Mouse (Mus musculus) embryonic fibroblast, embryonic 13.5 days (primary cell): ENCODE measurements around the gene Actl7a. TPM values are rescaled to one million over a fixed set of nuclear protein-coding genes. Genes with fewer than 3 reads are reported as not detected.

ENCODE experiments used
- H3K27ac ChIP-seq: 2 replicates; pipeline ENCODE4 v1.5.1; 2012; ENCODE audit warnings: low read length, control low read depth, inconsistent platforms; ENCODE audit not compliant: insufficient read depth
- H3K4me1 ChIP-seq: 2 replicates; pipeline ENCODE4 v1.6.1; 2011; ENCODE audit warnings: low read length; ENCODE audit not compliant: control insufficient read depth, insufficient read depth
- H3K4me3 ChIP-seq: 2 replicates; pipeline ENCODE4 v1.5.1; 2011; ENCODE audit warnings: mild to moderate bottlenecking, control low read depth, low read length; ENCODE audit not compliant: insufficient read depth
- CTCF ChIP-seq: IDR thresholded peaks from 2 replicates; pipeline ENCODE4 v1.5.1; 2011; ENCODE audit warnings: mild to moderate bottlenecking, control low read depth, low read length, moderate library complexity, borderline replicate concordance; ENCODE audit not compliant: insufficient read depth
- POLR2A ChIP-seq: IDR thresholded peaks from 2 replicates; pipeline ENCODE4 v1.6.1; 2011; ENCODE audit warnings: low read depth, mild to moderate bottlenecking, control low read depth, low read length, moderate library complexity
- polyA plus RNA-seq: library from polyadenylated mRNA; stranded (reverse); fragments of >200 nt; gene quantifications from 2 replicates; pipeline ENCODE4 v1.2.4, GENCODE M21; 2011; ENCODE audit warnings: low read depth; ENCODE audit not compliant: missing spikeins, insufficient read length

The Actl7a gene
- polyA plus RNA-seq, 1 experiment, result not detected

DNA sequence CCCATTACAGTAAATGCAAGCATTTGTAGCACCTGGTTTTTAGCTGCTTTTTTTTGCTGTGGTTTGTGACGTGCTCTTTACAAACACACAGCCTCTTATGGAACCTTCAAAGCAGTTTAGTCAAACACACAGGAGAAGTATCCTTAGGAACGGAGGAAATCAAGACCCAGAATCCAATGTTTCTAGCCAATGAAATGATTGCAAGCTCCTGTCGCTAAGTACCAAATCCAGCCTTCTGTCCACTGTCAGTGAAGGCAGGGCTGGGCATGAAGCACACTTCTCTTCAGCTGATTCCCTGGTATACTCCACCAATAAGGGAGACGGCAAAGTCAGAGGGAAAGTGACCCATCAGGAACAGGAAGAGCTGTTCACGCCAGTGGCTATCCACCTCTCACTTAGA lies 12.8 kb downstream of the Actl7a start:
- no peak for TF ChIP-seq POLR2A
- no peaks in the 10 kb centered on the region for H3K4me1 ChIP-seq
- no peak overlapping the region for H3K27ac ChIP-seq
- H3K4me3 ChIP-seq, result no peak overlapping the region

DNA sequence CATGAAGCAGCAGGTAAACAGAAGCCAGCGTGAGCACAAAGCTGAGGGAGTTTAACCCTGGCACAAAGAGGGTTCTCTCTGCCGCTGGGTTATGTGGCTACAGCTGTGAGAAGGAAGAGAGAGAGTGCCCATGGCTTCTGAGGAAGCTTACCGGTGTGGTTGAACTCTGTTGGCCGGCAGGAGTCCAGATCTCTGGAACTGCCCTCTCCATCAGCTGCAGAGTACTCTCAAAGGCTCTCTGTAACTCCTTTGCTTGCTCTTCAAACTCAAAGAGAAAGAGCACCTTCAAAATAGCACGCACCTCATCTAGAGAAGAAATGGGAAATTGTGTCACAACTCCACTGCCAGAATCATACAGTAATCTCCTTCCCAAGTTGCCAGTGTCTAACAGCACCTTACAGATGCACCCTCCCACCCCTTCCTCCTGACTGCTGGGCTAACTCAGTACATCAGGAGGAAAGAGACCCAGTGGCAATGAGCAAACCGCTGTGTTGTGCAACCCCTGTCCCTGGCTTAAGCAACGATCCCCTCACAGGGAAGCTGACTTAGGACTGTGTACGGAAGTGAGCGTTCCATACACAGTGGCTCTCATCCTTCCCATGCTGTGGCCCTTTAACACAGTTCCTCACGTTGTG lies 13.9 kb downstream of the Actl7a start:
- H3K27ac ChIP-seq, result no peak overlapping the region
- no peaks in the 10 kb centered on the region for H3K4me1 ChIP-seq
- no peak overlapping the region for H3K4me3 ChIP-seq
- TF ChIP-seq CTCF, result no peak
- TF ChIP-seq POLR2A, result no peak

DNA sequence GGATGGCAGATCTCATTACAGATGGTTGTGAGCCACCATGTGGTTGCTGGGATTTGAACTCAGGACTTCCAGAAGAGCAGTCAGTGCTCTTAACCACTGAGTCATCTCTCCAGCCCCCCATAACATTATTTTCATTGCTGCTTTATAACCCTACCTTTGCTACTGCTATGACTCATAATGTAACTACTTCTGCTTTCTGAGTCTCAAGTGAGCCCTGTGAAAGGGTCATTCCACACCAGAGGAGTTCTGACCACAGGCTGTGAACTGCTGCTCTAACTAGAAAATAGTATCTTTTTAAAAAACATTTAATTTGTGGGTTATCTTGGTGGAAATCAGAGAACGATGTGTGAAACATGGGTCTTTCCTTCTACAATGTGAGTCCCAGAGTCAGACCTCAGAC lies 14.5 kb downstream of the Actl7a start:
- Histone ChIP-seq H3K4me3 (no peak overlapping the region), H3K4me1 (no peaks in the 10 kb centered on the region), H3K27ac (no peak overlapping the region)
- TF ChIP-seq POLR2A (no peak), CTCF (no peak)

DNA sequence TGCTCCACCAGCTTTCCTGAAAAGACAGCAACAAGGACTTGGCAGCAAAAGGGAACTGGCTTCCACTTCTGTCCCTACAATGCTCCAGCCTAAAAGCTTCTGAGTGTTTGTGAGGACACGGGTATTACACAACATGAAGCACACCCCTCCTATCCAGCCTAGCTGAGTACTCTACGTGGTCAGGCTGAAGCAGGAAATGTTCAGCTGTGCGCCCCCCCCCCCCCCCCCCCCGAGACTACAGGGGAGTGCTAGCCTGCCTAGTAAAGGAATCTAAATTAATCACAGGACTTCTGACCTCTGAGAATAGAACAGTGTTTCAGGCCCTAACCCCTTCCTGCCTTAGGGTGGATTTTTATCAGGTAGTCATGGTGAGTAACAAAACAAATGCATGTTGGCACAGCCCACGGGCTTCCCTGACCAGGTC lies 24.7 kb downstream of the Actl7a start:
- TF ChIP-seq POLR2A (no peak), CTCF (no peak)
- no peak overlapping the region for H3K4me3 ChIP-seq
- H3K27ac ChIP-seq, result no peak overlapping the region
- no peaks in the 10 kb centered on the region for H3K4me1 ChIP-seq

DNA sequence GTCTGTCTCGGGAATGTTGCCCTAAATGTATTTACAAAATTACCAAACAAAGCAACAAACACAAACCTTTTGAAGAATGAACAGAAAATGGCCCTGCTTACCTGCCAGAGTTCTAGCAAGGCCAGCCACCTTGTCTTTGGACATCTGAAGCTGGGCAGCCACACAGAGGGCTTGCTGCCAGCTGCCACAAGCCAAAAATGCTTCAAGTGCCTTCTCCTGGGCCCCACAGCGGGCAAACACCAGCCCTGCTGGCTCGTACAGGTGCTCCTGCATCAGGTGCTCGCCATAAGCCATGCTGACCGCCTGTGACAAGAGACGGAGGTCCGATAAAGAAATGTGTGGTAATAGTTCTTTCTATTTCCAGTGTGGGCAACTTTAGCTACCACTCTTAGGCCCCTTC lies 25.7 kb downstream of the Actl7a start:
- no peak for TF ChIP-seq CTCF
- TF ChIP-seq POLR2A, result no peak
- H3K27ac ChIP-seq, result no peak overlapping the region
- H3K4me1 ChIP-seq, result no peaks in the 10 kb centered on the region
- no peak overlapping the region for H3K4me3 ChIP-seq

DNA sequence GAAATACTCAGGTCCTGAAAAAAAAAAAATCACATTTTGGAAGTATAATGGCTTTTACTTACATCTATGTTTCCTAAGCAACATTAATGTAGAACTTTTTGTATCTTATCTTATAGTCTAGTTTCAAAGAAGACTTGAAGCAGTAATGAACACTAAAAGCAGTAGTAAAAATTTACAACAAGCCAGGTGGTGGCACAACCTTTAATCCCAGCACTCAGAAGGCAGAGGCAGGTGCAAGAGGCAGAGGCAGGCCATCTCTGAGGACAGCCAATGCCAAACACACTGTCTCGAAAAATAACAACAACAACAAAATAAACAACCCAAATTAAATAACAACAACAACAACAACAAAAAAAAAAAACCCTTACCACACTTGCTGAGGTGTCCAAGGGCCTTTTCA lies 27.9 kb downstream of the Actl7a start:
- Histone ChIP-seq H3K4me3 (no peak overlapping the region), H3K27ac (no peak overlapping the region), H3K4me1 (no peaks in the 10 kb centered on the region)
- TF ChIP-seq POLR2A (no peak), CTCF (no peak)

DNA sequence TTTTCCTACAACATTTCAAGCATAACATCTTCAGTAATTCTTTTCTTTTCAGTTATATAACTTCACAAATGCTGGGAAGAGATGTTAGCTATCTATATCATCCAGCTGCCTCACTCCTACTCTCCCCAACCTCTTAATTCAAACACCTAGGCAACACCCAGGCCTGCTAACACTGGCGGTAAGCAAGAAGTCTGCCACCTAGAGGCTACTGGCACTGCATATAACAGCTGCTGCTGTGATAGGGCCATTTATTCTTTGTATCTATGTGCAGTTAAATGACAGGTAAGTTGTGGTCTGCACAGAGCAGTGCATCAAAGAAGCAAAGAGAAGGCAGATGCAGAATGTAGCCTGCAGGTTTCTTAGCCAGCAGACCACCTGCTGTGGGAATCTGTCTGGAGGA lies 48.2 kb downstream of the Actl7a start:
- Histone ChIP-seq H3K27ac (no peak overlapping the region), H3K4me3 (no peak overlapping the region), H3K4me1 (no peaks in the 10 kb centered on the region)
- TF ChIP-seq CTCF (peak; percentile 18; the same call in 1 of the 2 replicates), POLR2A (no peak)

Other genes starting within 250 kb of the Actl7a start
- not detected in 2 replicates for gene Gm26657, start 3.3 kb upstream of the Actl7a start, polyA plus RNA-seq
- gene Actl7b, start 2.0 kb upstream of the Actl7a start, polyA plus RNA-seq, result not detected in 2 replicates
- 41.6 and 51.3 TPM in 2 replicates for gene Elp1, start 58.9 kb downstream of the Actl7a start, polyA plus RNA-seq
- gene Fam206a, start 58.9 kb downstream of the Actl7a start, polyA plus RNA-seq, result 18.9 and 20.3 TPM in 2 replicates
- 5.6 and 10.4 TPM in 2 replicates for gene Ctnnal1, start 121.8 kb downstream of the Actl7a start, polyA plus RNA-seq
- gene Tmem245, start 204.0 kb downstream of the Actl7a start, polyA plus RNA-seq, result 24.8 and 28.8 TPM in 2 replicates
- gene Frrs1l, start 247.0 kb downstream of the Actl7a start, polyA plus RNA-seq, result 0.16 and 0.23 TPM in 2 replicates